Mouse (Mus musculus) E14TG2a.4 (cell line): ENCODE results near the gene Ifnar2.

Experiments
- CTCF ChIP-seq: conservative IDR thresholded peaks from 2 replicates; pipeline ENCODE4 v1.5.1; 2014; ENCODE audit warnings: low read length
- NANOG ChIP-seq: IDR thresholded peaks from 2 replicates; pipeline ENCODE4 v1.6.1; 2014; ENCODE audit warnings: borderline replicate concordance, low read length, mixed read lengths
- POU5F1 ChIP-seq: IDR thresholded peaks from 2 replicates; pipeline ENCODE4 v1.6.1; 2014; ENCODE audit warnings: low read length, borderline replicate concordance

- TF ChIP-seq CTCF (no peak), POU5F1 (no peak), NANOG (no peak)
Measured at GRCm38 (mm10) chr16:91395633-91396392, 23.2 kb downstream of the Ifnar2 start.
